Mouse (Mus musculus): ENCODE results near the gene Tgm2.

GRCm38 (mm10) chr2:158141690-158142440 is 4.4 kb downstream of the Tgm2 start:
- TF ChIP-seq CTCF (IDR thresholded peaks at IDR 0.05; ENCODE audit: borderline replicate concordance, insufficient read depth, low read length): no peak
- TF ChIP-seq POLR2A (IDR thresholded peaks at IDR 0.05; ENCODE audit: low read depth, low read length): no peak
